Mouse (Mus musculus) liver, postnatal 0 days (tissue): ENCODE results near the gene Myom1.

Experiments
- CTCF ChIP-seq: sonication (generic); IDR thresholded peaks from 2 replicates; pipeline ENCODE4 v1.5.1; 2016; ENCODE audit warnings: antibody characterized with exemption, low read depth
- EP300 ChIP-seq: IDR thresholded peaks from 2 replicates; pipeline ENCODE4 v1.6.1; 2016; ENCODE audit warnings: antibody characterized with exemption, low read depth, mild to moderate bottlenecking

- no peak for TF ChIP-seq CTCF
- TF ChIP-seq EP300, result no peak
Measured at GRCm38 (mm10) chr17:71135866-71136265, 133.4 kb downstream of the Myom1 start.
